Mouse (Mus musculus) fat pad, adult 2 months (tissue): ENCODE data around the gene Iqcj.

Experiments
- DNase-seq: peaks from one replicate; pipeline ENCODE4 v3.0.0-alpha.2; 2011; ENCODE audit warnings: low read depth, low spot score; ENCODE audit errors: extremely low read depth

The Iqcj gene

GRCm38 (mm10) chr3:67954459-67955065, 62.5 kb downstream of the Iqcj start:
- no peak for DNase-seq

- DNase-seq: no peak
Measured at GRCm38 (mm10) chr3:67959672-67960071, 67.7 kb downstream of the Iqcj start.

GRCm38 (mm10) chr3:67960133-67960532, 68.1 kb downstream of the Iqcj start:
- no peak for DNase-seq

- DNase-seq: no peak
Measured at GRCm38 (mm10) chr3:67960727-67961126, 68.7 kb downstream of the Iqcj start.

- DNase-seq: no peak
Measured at GRCm38 (mm10) chr3:67961934-67962639, 70.1 kb downstream of the Iqcj start.

GRCm38 (mm10) chr3:67974340-67974998, 82.4 kb downstream of the Iqcj start:
- no peak for DNase-seq

GRCm38 (mm10) chr3:67980006-67980405, 88.0 kb downstream of the Iqcj start:
- no peak for DNase-seq

GRCm38 (mm10) chr3:67983329-67983728, 91.3 kb downstream of the Iqcj start:
- DNase-seq: no peak

- no peak for DNase-seq
Measured at GRCm38 (mm10) chr3:68002415-68002814, 110.4 kb downstream of the Iqcj start.

GRCm38 (mm10) chr3:68012342-68012741, 120.3 kb downstream of the Iqcj start:
- no peak for DNase-seq

GRCm38 (mm10) chr3:68015786-68016185, 123.8 kb downstream of the Iqcj start:
- DNase-seq: no peak

GRCm38 (mm10) chr3:68019401-68019800, 127.4 kb downstream of the Iqcj start:
- no peak for DNase-seq

GRCm38 (mm10) chr3:68036097-68036496, 144.1 kb downstream of the Iqcj start:
- DNase-seq: no peak

GRCm38 (mm10) chr3:68042951-68043350, 150.9 kb downstream of the Iqcj start:
- DNase-seq: no peak

GRCm38 (mm10) chr3:68045475-68046416, 153.7 kb downstream of the Iqcj start:
- no peak for DNase-seq

GRCm38 (mm10) chr3:68053538-68053937, 161.5 kb downstream of the Iqcj start:
- no peak for DNase-seq

GRCm38 (mm10) chr3:68055071-68055470, 163.1 kb downstream of the Iqcj start:
- no peak for DNase-seq

- no peak for DNase-seq
Measured at GRCm38 (mm10) chr3:68056373-68057275, 164.6 kb downstream of the Iqcj start.

GRCm38 (mm10) chr3:68059162-68059800, 167.3 kb downstream of the Iqcj start:
- no peak for DNase-seq

- no peak for DNase-seq
Measured at GRCm38 (mm10) chr3:68064731-68065130, 172.7 kb downstream of the Iqcj start, which contains the start of gene Schip1. TSS of gene Schip1 (plus strand) at chr3:68064802.
